Mouse (Mus musculus) limb, embryonic 12.5 days (tissue): ENCODE measurements at regions not wholly inside any gene's neighbourhood (a gene's known extent, or its start where the extent isn't known, plus 50 kb on each side); places are given as distances from the start of the nearest gene placed in this dataset.

Experiments
- ATAC-seq: fragments of 200-750 bp; cut with Nextera tagmentation; 2 replicates; pipeline ENCODE4 v1.8.0; 2017; ENCODE audit warnings: low read depth, moderate TSS enrichment; ENCODE audit not compliant: insufficient number of reproducible peaks, insufficient read depth, low FRiP score, low TSS enrichment
- H3K27ac ChIP-seq: fragments of 300-500 bp; sonication (generic); 2 replicates; pipeline ENCODE4 v1.5.1; 2016; ENCODE audit warnings: mild to moderate bottlenecking, moderate library complexity
- H3K27me3 ChIP-seq: fragments of 300-500 bp; sonication (generic); 2 replicates; pipeline ENCODE4 v1.6.1; 2016; ENCODE audit warnings: mild to moderate bottlenecking, moderate library complexity
- H3K36me3 ChIP-seq: fragments of 300-500 bp; sonication (generic); 2 replicates; pipeline ENCODE4 v1.6.1; 2016; ENCODE audit warnings: mild to moderate bottlenecking, moderate library complexity
- H3K4me1 ChIP-seq: fragments of 300-500 bp; sonication (generic); replicated peaks from 2 replicates; pipeline ENCODE4 v1.6.1; 2016
- H3K4me2 ChIP-seq: fragments of 300-500 bp; sonication (generic); 2 replicates; pipeline ENCODE4 v1.6.1; 2016; ENCODE audit warnings: mild to moderate bottlenecking, moderate library complexity
- H3K4me3 ChIP-seq: fragments of 300-500 bp; sonication (generic); replicated peaks from 2 replicates; pipeline ENCODE4 v1.5.1; 2016; ENCODE audit warnings: mild to moderate bottlenecking
- H3K9ac ChIP-seq: fragments of 300-500 bp; sonication (generic); replicated peaks from 2 replicates; pipeline ENCODE4 v1.6.1; 2016; ENCODE audit warnings: mild to moderate bottlenecking, moderate library complexity
- H3K9me3 ChIP-seq: fragments of 300-500 bp; sonication (generic); 2 replicates; pipeline ENCODE4 v1.6.1; 2016; ENCODE audit warnings: mild to moderate bottlenecking, moderate library complexity
- WGBS: fragments of 180-500 bp; shearing (Covaris S2); methylation state at CpG from one replicate; pipeline ENCODE4 v1.1.7; 2016; 5-methylcytosine and 5-hydroxymethylcytosine counted together

- Histone ChIP-seq H3K4me2 (no peak overlapping the region), H3K27ac (no peak overlapping the region), H3K9ac (no peak overlapping the region), H3K27me3 (peaks cover 9% of the 10 kb centered on the region), H3K4me3 (no peak overlapping the region), H3K9me3 (no peaks in the 10 kb centered on the region), H3K4me1 (peaks cover 4% of the 10 kb centered on the region), H3K36me3 (no peaks in the 10 kb centered on the region)
- no peak for ATAC-seq
- WGBS = 38% methylated on average over 4 of the region's 4 CpGs
Measured at GRCm38 (mm10) chr11:114261959-114262358, 195.1 kb upstream of the Sdk2 start.

DNA sequence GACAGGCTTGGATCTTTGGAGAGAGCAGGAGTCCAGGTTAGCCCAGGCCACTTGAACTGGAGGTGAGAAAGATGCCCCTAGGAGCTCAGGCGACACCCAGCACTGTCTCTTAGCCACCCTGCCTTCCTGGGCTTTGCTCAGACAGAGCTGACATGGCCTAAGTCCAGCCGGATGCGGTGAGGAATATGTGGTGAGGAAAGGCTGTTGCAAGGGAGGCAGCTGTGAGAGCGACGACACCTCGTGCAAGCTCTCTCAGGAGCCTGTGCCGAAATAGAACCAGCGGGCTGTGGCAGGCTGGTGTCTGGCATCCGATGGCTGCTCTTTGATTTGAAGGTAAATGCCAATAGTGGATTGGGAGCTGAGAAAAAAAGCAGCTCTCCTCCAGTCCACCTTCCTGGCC, 191.4 kb upstream of the Sdk2 start:
- no peak overlapping the region for H3K27ac ChIP-seq
- WGBS = 89% methylated on average over 9 of the region's 9 CpGs
- H3K9ac ChIP-seq = no peak overlapping the region
- H3K27me3 ChIP-seq = peaks cover 13% of the 10 kb centered on the region
- peaks cover 14% of the 10 kb centered on the region for H3K4me1 ChIP-seq
- no peak for ATAC-seq
- no peaks in the 10 kb centered on the region for H3K36me3 ChIP-seq
- H3K9me3 ChIP-seq = no peaks in the 10 kb centered on the region
- H3K4me2 ChIP-seq = no peak overlapping the region
- H3K4me3 ChIP-seq = no peak overlapping the region

DNA sequence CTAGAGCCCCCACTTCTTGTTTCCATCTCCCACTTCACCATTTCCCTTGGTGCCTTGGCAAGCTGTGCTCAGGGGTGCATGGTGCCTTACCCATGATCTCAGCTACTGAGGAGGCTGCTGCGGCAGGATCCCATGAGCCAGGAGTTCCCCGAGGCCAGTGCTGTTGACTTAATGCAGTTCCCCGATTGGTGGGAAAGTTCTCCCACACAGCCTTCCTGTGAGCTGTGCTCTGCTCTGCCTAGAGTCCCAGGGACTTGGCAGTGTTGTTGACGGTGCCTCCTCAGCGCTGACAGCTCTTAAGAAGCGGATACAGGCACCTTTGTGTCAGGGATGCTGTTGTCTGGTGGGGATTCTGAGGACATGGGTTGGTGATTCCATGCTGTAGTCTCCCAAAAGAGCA, 190.9 kb upstream of the Sdk2 start:
- H3K36me3 ChIP-seq = no peaks in the 10 kb centered on the region
- ATAC-seq = no peak
- peaks cover 13% of the 10 kb centered on the region for H3K27me3 ChIP-seq
- H3K27ac ChIP-seq = no peak overlapping the region
- H3K9me3 ChIP-seq = no peaks in the 10 kb centered on the region
- no peak overlapping the region for H3K4me3 ChIP-seq
- no peak overlapping the region for H3K9ac ChIP-seq
- 64% methylated on average over 6 of the region's 6 CpGs for WGBS
- H3K4me2 ChIP-seq = no peak overlapping the region
- H3K4me1 ChIP-seq = peaks cover 18% of the 10 kb centered on the region

DNA sequence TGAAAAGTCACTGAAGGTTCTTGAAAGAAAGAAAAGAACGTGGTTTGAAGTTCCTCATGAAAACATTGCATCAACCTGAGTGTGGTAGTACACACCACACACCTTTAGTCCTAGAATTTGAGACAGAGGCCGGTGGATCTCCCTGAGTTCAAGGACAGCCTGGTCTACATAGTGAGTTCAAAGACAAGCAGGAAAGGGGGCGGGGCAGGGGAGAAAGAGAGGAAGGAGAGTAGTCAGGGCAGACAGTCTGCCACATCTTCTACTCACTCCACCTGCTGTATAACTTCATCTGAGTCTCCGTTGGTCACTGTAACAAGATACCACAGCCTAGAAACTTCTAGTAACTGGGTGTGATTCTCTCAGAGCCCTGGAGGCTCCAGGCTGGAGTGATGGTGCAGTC, 190.2 kb upstream of the Sdk2 start:
- H3K4me1 ChIP-seq = peaks cover 25% of the 10 kb centered on the region
- H3K4me3 ChIP-seq = no peak overlapping the region
- no peak overlapping the region for H3K9ac ChIP-seq
- no peak overlapping the region for H3K4me2 ChIP-seq
- no peak for ATAC-seq
- H3K36me3 ChIP-seq = no peaks in the 10 kb centered on the region
- no peak overlapping the region for H3K27ac ChIP-seq
- H3K9me3 ChIP-seq = no peaks in the 10 kb centered on the region
- WGBS = 71% methylated on average over 4 of the region's 4 CpGs
- peaks cover 13% of the 10 kb centered on the region for H3K27me3 ChIP-seq

GRCm38 (mm10) chr11:114254344-114254743, 187.5 kb upstream of the Sdk2 start:
- no peak for ATAC-seq
- H3K9me3 ChIP-seq = no peaks in the 10 kb centered on the region
- H3K27me3 ChIP-seq = peaks cover 13% of the 10 kb centered on the region
- H3K4me2 ChIP-seq = no peak overlapping the region
- H3K9ac ChIP-seq = no peak overlapping the region
- H3K27ac ChIP-seq = no peak overlapping the region
- WGBS = 61% methylated on average over 1 of the region's 1 CpGs
- peaks cover 22% of the 10 kb centered on the region for H3K4me1 ChIP-seq
- H3K4me3 ChIP-seq = no peak overlapping the region
- no peaks in the 10 kb centered on the region for H3K36me3 ChIP-seq

DNA sequence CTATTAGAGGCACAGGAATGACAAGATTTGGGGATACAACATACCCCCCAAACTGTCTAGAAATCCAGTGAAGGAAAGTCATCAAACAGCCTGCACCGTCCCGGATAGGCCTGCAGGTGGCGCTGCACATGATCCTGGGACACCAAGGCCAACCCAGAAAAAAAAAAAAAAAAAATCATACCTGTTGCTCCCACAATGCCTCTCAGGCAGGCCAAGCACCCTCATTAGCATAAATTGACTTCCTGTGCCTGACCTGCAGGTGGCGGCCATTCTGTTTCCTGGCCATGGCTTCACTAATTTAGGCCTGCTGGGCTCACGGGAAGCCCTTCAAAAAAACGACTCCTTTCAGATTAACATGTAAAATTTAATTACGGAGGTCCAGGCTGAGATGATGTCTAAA, 184.8 kb upstream of the Sdk2 start:
- Histone ChIP-seq H3K27me3 (peaks cover 12% of the 10 kb centered on the region), H3K9me3 (no peaks in the 10 kb centered on the region), H3K4me2 (no peak overlapping the region), H3K36me3 (no peaks in the 10 kb centered on the region), H3K4me3 (no peak overlapping the region), H3K9ac (no peak overlapping the region), H3K27ac (peak overlapping the region; percentile 59; the same call in 1 of the 2 replicates), H3K4me1 (peaks cover 28% of the 10 kb centered on the region)
- WGBS = 59% methylated on average over 7 of the region's 7 CpGs
- ATAC-seq = no peak

- ATAC-seq = no peak
- Histone ChIP-seq H3K4me3 (no peak overlapping the region), H3K9ac (no peak overlapping the region), H3K36me3 (no peaks in the 10 kb centered on the region), H3K27ac (no peak overlapping the region), H3K4me2 (no peak overlapping the region), H3K27me3 (peaks cover 8% of the 10 kb centered on the region; the same call in 1 of the 2 replicates), H3K4me1 (peaks cover 36% of the 10 kb centered on the region), H3K9me3 (no peaks in the 10 kb centered on the region)
- WGBS = 84% methylated on average over 7 of the region's 7 CpGs
Measured at GRCm38 (mm10) chr11:114249215-114249614, 182.4 kb upstream of the Sdk2 start.

- H3K4me1 ChIP-seq = peaks cover 28% of the 10 kb centered on the region
- H3K27ac ChIP-seq = no peak overlapping the region
- H3K9ac ChIP-seq = no peak overlapping the region
- no peak for ATAC-seq
- no peak overlapping the region for H3K4me2 ChIP-seq
- no peak overlapping the region for H3K4me3 ChIP-seq
- no peaks in the 10 kb centered on the region for H3K9me3 ChIP-seq
- 75% methylated on average over 4 of the region's 4 CpGs for WGBS
- H3K27me3 ChIP-seq = peaks cover 8% of the 10 kb centered on the region; the same call in 1 of the 2 replicates
- no peaks in the 10 kb centered on the region for H3K36me3 ChIP-seq
Measured at GRCm38 (mm10) chr11:114248261-114248898, 181.5 kb upstream of the Sdk2 start.

DNA sequence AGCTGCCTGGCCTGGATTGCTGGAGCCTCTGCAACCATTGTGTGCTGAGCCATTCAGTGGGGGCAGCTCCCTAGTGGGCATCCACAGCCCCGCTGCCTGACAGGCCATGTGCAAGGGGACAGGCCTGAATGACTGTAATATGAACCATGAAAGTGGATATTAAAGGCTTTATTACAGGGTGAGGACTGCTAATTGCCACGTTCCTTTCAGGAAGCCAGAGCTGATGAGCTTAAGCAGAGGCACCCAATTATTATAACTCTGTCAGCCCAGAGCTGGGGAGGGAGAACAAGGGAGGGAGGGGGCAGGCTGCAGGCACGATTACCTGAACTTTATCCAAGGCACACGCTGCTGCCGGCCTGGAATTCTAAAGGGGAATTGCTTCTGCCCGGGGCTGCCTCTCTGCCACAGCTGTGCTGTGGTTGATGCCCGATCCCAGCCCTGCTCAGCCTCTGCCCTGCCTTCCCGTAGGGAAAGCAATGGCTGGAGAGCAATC, 172.5 kb upstream of the Sdk2 start:
- Histone ChIP-seq H3K4me3 (no peak overlapping the region), H3K27ac (peak overlapping the region; percentile 64; the same call in 1 of the 2 replicates), H3K4me2 (peak overlapping the region; percentile 19; the same call in 1 of the 2 replicates), H3K27me3 (peaks cover 15% of the 10 kb centered on the region; the same call in 1 of the 2 replicates), H3K36me3 (no peaks in the 10 kb centered on the region), H3K4me1 (peaks cover 19% of the 10 kb centered on the region), H3K9ac (peak overlapping the region; percentile 31; the same call in 1 of the 2 replicates), H3K9me3 (no peaks in the 10 kb centered on the region)
- 5% methylated on average over 8 of the region's 8 CpGs for WGBS
- ATAC-seq = peak; percentile 66; the same call in 1 of the 2 replicates

DNA sequence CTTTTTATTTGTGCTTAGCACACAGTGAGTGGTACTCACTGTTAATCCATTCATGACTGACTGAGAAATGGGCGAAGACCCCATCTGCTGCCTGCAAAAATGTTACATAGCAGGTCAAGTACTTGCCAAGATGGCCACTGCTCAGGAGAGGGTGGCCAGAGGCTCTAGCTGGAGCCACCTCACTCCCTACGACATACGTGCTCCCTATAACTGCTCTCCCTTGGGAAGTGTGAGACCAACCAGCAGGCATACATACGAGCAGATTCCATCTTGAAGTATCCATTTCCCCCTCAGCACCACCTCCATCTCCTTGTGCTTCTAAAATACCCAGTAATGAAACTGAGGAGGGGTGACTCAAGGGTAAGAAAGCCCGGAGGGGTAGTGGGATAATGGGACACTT, 172.0 kb upstream of the Sdk2 start:
- H3K4me3 ChIP-seq = no peak overlapping the region
- ATAC-seq = no peak
- H3K36me3 ChIP-seq = no peaks in the 10 kb centered on the region
- 0 out of 2 replicates have a peak overlapping the region, but pooled peaks have one; percentile 8 for H3K27ac ChIP-seq
- H3K27me3 ChIP-seq = peaks cover 15% of the 10 kb centered on the region; the same call in 1 of the 2 replicates
- H3K4me2 ChIP-seq = no peak overlapping the region
- peaks cover 20% of the 10 kb centered on the region for H3K4me1 ChIP-seq
- 58% methylated on average over 5 of the region's 5 CpGs for WGBS
- H3K9me3 ChIP-seq = no peaks in the 10 kb centered on the region
- no peak overlapping the region for H3K9ac ChIP-seq

DNA sequence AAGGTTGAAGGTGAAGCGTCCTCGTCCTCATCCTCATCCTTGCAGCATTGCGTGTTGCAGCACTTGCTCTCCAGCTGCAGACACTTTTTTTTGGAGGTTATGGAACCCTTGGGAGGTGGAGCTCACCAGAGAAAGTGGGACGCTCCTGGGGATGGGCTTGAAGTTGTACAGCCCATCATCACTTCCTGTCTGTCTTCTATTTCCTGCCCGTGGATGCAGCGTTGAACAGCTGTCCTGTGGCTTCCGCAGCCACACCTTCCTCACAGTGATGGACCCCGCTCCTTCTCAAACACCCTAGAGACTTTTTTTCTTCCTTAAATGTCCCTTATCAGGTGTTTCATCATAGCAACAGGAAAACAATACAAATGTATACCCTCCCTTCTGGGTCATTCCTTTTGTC, 171.5 kb upstream of the Sdk2 start:
- no peak for ATAC-seq
- Histone ChIP-seq H3K4me1 (peaks cover 20% of the 10 kb centered on the region), H3K9ac (no peak overlapping the region), H3K27ac (no peak overlapping the region), H3K9me3 (no peaks in the 10 kb centered on the region), H3K4me3 (no peak overlapping the region), H3K27me3 (peaks cover 15% of the 10 kb centered on the region; the same call in 1 of the 2 replicates), H3K36me3 (no peaks in the 10 kb centered on the region), H3K4me2 (no peak overlapping the region)
- 80% methylated on average over 8 of the region's 8 CpGs for WGBS

- H3K9me3 ChIP-seq = no peaks in the 10 kb centered on the region
- H3K27me3 ChIP-seq = no peaks in the 10 kb centered on the region
- H3K9ac ChIP-seq = no peak overlapping the region
- 56% methylated on average over 1 of the region's 1 CpGs for WGBS
- no peaks in the 10 kb centered on the region for H3K36me3 ChIP-seq
- no peak overlapping the region for H3K4me2 ChIP-seq
- H3K4me1 ChIP-seq = peaks cover 22% of the 10 kb centered on the region
- no peak overlapping the region for H3K27ac ChIP-seq
- ATAC-seq = no peak
- no peak overlapping the region for H3K4me3 ChIP-seq
Measured at GRCm38 (mm10) chr11:114234542-114234910, 167.7 kb upstream of the Sdk2 start.
